Mouse (Mus musculus) thymus, postnatal 36 days (tissue): ENCODE data around the gene Prss36.

Source experiments
- DNase-seq, 2 experiments: peaks; one replicate each; pipeline ENCODE4 v3.0.0; 2022; ENCODE audit warnings: mixed read lengths in 2 of 2

Prss36 gene

GRCm38 (mm10) chr7:127934075-127934474 is 12.4 kb downstream of the Prss36 start:
- DNase-seq: no peak

- DNase-seq: no peak
Measured at GRCm38 (mm10) chr7:127932273-127933031, 14.1 kb downstream of the Prss36 start.

- no peak for DNase-seq
Measured at GRCm38 (mm10) chr7:127931351-127932135, 15.0 kb downstream of the Prss36 start.

GRCm38 (mm10) chr7:127930636-127931035 is 15.9 kb downstream of the Prss36 start:
- no peak for DNase-seq

GRCm38 (mm10) chr7:127929923-127930322 is 16.6 kb downstream of the Prss36 start, which contains the start of gene Prss8:
TSS of gene Prss8 (minus strand) at chr7:127930104.
- no peak for DNase-seq

GRCm38 (mm10) chr7:127928596-127928995 is 17.9 kb downstream of the Prss36 start:
- DNase-seq: no peak

- DNase-seq: no peak
Measured at GRCm38 (mm10) chr7:127927726-127928125, 18.8 kb downstream of the Prss36 start.

- DNase-seq: no peak
Measured at GRCm38 (mm10) chr7:127926846-127927245, 19.7 kb downstream of the Prss36 start.

- no peak for DNase-seq
Measured at GRCm38 (mm10) chr7:127926066-127926465, 20.5 kb downstream of the Prss36 start.

- no peak for DNase-seq
Measured at GRCm38 (mm10) chr7:127925252-127925651, 21.3 kb downstream of the Prss36 start.

GRCm38 (mm10) chr7:127923714-127924113 is 22.8 kb downstream of the Prss36 start:
- DNase-seq: no peak

- DNase-seq: no peak
Measured at GRCm38 (mm10) chr7:127922451-127923275, 23.9 kb downstream of the Prss36 start.

- DNase-seq: peak in 1 of 2 experiments; percentile 24
Measured at GRCm38 (mm10) chr7:127921516-127921915, 25.0 kb downstream of the Prss36 start.

GRCm38 (mm10) chr7:127919290-127919689 is 27.2 kb downstream of the Prss36 start:
- no peak for DNase-seq

GRCm38 (mm10) chr7:127918203-127918602 is 28.3 kb downstream of the Prss36 start:
- peak; percentile 68 to 71 for DNase-seq

- DNase-seq: no peak
Measured at GRCm38 (mm10) chr7:127915293-127915692, 31.2 kb downstream of the Prss36 start.

- no peak for DNase-seq
Measured at GRCm38 (mm10) chr7:127912938-127913337, 33.6 kb downstream of the Prss36 start.

GRCm38 (mm10) chr7:127912190-127912871 is 34.2 kb downstream of the Prss36 start, which contains the start of gene Kat8:
TSS of gene Kat8 (plus strand) at chr7:127912516.
- DNase-seq: peak; percentile 77 to 80

GRCm38 (mm10) chr7:127908656-127909055 is 37.9 kb downstream of the Prss36 start:
- no peak for DNase-seq

- no peak for DNase-seq
Measured at GRCm38 (mm10) chr7:127907939-127908338, 38.6 kb downstream of the Prss36 start.

GRCm38 (mm10) chr7:127903971-127904796 is 42.3 kb downstream of the Prss36 start, which contains the start of gene Bckdk:
TSS of gene Bckdk (plus strand) at chr7:127904082.
- peak; percentile 66 to 74 for DNase-seq
